Mouse (Mus musculus) ES-E14 (cell line): ENCODE data around the gene Hrasls5.

ENCODE experiments used
- CHD2 ChIP-seq: IDR thresholded peaks from 2 replicates; pipeline ENCODE4 v1.6.1; 2014; ENCODE audit warnings: mild to moderate bottlenecking, low read depth, low read length, inconsistent platforms
- HCFC1 ChIP-seq: IDR thresholded peaks from 2 replicates; pipeline ENCODE4 v1.6.1; 2012; ENCODE audit warnings: low read length, inconsistent platforms, borderline replicate concordance; ENCODE audit not compliant: insufficient read depth
- MAFK ChIP-seq: IDR thresholded peaks from 2 replicates; pipeline ENCODE4 v1.6.1; 2014; ENCODE audit warnings: mild to moderate bottlenecking, low read depth, low read length, inconsistent platforms; ENCODE audit not compliant: insufficient read depth
- ZC3H11A ChIP-seq: IDR thresholded peaks from 2 replicates; pipeline ENCODE4 v1.6.1; 2012; ENCODE audit warnings: low read depth, mild to moderate bottlenecking, inconsistent platforms, low read length, borderline replicate concordance
- ZNF384 ChIP-seq: IDR thresholded peaks from 2 replicates; pipeline ENCODE4 v1.6.1; 2012; ENCODE audit warnings: low read depth, low read length, inconsistent platforms

DNA sequence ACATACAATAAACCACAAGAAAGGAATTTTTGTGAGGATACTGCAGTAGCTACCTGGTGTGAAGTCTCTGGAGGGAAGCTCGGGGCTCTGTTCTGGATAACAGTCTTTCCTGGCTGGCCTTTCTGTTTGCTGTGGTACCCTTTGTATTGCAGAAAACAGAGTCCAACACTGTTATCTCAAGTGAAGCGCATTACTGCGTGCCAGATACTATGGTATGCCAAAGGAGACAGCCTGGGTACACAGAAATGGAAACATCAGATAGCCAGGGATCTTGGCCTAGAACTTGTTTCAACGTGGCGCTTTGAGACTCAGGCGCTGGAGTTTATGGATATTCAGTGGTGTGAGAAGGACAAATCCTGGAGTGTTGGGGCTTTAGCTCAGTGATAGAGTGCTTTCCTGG lies 26.6 kb upstream of the Hrasls5 start:
- TF ChIP-seq HCFC1 (no peak), MAFK (no peak), CHD2 (no peak), ZC3H11A (no peak), ZNF384 (no peak)
